ENCODE assay signal across 19 mouse cellular contexts in the genomic region with DNA sequence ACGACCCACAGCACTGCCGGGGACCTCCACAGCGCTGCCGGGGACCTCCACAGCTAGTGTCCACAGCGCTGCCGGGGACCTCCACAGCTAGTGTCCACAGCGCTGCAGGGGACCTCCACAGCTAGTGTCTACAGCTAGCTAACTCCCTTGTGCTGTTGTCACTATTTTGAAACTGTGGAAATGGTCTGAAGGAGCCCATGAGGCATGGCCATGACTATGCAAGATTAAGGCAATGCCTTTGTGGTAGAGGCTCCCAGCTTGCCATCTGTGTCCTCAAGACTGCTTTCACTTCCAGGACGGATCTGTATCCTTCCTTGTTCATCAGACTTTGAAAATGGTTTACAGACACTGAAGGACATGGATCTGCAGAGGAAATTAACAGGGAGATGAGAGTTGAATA.
"Had no signal": no experiment of that assay in that cellular context is flagged by ENCODE, and none has a peak within 500 bp of the region (broad histone marks: within the 10 kb centered on the region; RNA-seq: fewer than 3 reads in every experiment).

No protein-coding gene starts in this region.

- H3K9me3 ChIP-seq: liver, embryonic 13.5 days; midbrain, embryonic 10.5 days; midbrain, embryonic 13.5 days; neural tube, embryonic 13.5 days had no signal

- H3K4me1 ChIP-seq: liver, embryonic 13.5 days; midbrain, embryonic 10.5 days; midbrain, embryonic 13.5 days; neural tube, embryonic 13.5 days had no signal

- H3K36me3 ChIP-seq: liver, embryonic 13.5 days had no signal

- H3K4me2 ChIP-seq: liver, embryonic 13.5 days; midbrain, embryonic 13.5 days; neural tube, embryonic 13.5 days had no signal

- H3K27ac ChIP-seq: layer of hippocampus, adult 2 months; liver, embryonic 13.5 days; midbrain, embryonic 10.5 days; midbrain, embryonic 13.5 days; neural tube, embryonic 13.5 days had no signal

- H3K4me3 ChIP-seq: layer of hippocampus, adult 2 months; liver, embryonic 13.5 days; midbrain, embryonic 10.5 days; midbrain, embryonic 13.5 days; myocyte; neural tube, embryonic 13.5 days had no signal

- DNase-seq: kidney, adult 11 months; kidney, adult 8-10 months; kidney, postnatal 14 days; layer of hippocampus, adult 9-11 months; liver, embryonic 13.5 days; lung, adult 2 months; lung, postnatal 14 days; retina, postnatal 1 day; right cerebral cortex, postnatal 25 days; spleen, adult 18-20 months; thymus, adult 18-20 months; thymus, postnatal 14 days; thymus, postnatal 4 days had no signal

- H3K27me3 ChIP-seq: liver, embryonic 13.5 days; midbrain, embryonic 13.5 days; neural tube, embryonic 13.5 days had no signal

- ATAC-seq: midbrain, embryonic 13.5 days; midbrain, embryonic 16.5 days had no signal

- H3K9ac ChIP-seq: liver, embryonic 13.5 days; midbrain, embryonic 13.5 days; neural tube, embryonic 13.5 days had no signal
